Mouse (Mus musculus): ENCODE data around the gene Hpn.
A peak's percentile ranks its signal among the peaks of the same experiment; 100 is the strongest.

Gene Hpn

DNA sequence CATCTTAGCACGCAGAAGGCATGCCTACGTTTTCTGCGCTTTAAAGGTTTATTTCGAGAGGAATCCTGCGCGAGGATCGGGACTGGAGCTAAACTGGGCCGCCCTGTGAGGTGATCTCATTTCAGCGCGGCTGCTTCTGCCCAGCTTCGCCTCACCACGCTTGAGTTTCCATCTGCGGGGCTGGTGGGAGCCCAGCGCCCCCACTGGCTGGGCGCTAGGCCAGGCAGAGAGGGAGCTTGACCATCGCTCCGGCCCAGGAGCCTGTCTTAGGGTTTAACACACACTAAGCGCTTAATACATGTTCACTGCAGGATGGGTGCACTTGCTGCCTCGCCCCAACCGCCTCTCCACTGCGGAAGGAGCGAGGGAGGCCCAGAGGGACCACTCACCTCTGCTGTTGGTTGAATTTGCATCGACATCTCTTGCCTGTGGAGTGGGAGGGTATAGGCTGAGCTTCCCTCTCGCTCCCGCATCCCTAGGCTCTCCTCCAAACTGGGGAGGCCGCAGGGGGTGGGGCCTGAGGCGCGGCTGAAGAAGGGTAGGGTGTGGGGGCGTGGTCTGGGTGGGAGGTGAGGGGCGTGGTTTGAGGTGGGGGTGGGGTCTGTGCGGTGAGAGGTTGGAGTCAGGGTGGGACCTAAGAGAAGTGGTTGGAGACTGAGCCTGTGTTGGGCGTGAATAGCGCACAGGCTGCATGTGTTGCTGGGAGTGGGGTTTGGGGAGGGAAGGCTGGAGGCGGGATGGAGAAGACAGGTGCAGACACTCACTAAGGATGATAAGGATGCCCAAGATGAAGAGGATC is 62.3 kb downstream of the Hpn start:
- peak in 1 of 2 experiments; percentile 42 for DNase-seq

DNA sequence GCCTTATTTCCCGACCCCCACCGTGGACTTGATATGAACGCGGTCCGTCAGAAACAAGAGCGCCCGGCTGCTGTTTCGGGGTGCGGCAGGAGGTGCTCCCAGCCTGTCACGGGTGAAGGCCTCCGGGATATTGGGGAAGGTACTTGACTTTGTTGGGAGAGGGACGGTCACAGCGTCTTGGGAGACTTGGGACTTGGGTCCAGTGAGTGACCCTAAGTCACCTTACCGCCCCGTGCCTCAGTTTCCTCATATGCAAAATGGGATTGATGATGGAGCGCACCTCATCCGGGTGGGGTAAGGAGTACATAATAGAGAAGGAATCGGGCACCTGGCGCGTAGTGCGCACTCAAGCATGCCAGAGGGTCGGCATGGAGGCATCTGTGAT is 62.8 kb downstream of the Hpn start:
- DNase-seq = no peak

DNA sequence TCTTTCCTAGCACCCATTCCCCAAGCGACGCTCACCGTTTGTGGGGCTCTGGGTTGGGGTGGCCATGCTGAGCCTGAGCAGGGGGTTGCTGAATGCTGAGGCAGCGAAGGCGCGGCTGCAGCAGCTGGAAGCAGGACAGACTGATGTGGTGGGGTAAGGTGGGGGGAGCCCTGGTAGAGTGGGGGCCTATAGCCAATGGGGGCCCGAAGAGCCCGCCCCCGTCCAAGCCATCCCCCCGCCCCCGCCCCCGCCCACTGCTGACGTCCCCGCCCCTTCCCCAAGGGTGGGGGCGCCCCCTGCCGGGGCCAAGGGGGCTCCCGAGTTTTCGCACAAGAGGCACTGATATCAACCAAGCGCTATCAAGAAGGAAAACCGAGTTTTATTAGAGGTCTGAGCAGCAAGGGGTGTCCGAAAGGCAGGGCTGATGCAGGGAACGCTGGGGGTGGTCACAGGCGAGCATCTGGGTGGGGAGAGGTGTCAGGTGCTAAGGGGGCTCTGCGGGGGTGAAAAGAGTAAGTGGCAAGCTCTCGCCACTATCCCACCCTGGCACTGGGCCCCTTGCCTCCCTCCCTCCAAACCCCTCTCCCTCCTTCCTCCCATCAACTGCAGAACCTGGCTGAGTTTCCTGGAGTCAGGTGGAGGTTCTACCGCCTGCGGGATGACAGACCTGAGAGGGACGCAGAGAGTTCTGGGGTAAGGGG is 63.6 kb downstream of the Hpn start, which contains the start of gene Fxyd7:
TSS of gene Fxyd7 (minus strand) at position 147 of the 701 bp plus-strand sequence.
- no peak for DNase-seq

- DNase-seq = no peak
Observed at GRCm38 (mm10) chr7:31050921-31051320, 64.2 kb downstream of the Hpn start.

- DNase-seq = no peak
Observed at GRCm38 (mm10) chr7:31050487-31050886, 64.6 kb downstream of the Hpn start.

GRCm38 (mm10) chr7:31049846-31050281 is 65.2 kb downstream of the Hpn start:
- DNase-seq = no peak

- peak in 1 of 2 experiments; percentile 19 for DNase-seq
Observed at GRCm38 (mm10) chr7:31049135-31049845, 65.8 kb downstream of the Hpn start.
